Mouse (Mus musculus): ENCODE measurements around the gene Prcc. TPM values are rescaled to one million over a fixed set of nuclear protein-coding genes. Genes with fewer than 3 reads are reported as not detected.
"Not testable (repeated sequence)": the region's sequence is repeated elsewhere in the genome, so short reads cannot be mapped to it uniquely, and the experiment has no call there.

Prcc gene
- polyA plus RNA-seq, 1 experiment from 2014 or later, result 16.2 TPM

GRCm38 (mm10) chr3:87903821-87904220 lies 18.4 kb upstream of the Prcc start:
- Histone ChIP-seq H3K9me3 (no peaks in the 10 kb centered on the region), H3K4me3 (replicated peaks) (no peak overlapping the region), H3K36me3 (no peaks in the 10 kb centered on the region), H3K9ac (replicated peaks) (no peak overlapping the region), H3K4me1 (replicated peaks) (peaks cover 16% of the 10 kb centered on the region), H3K27me3 (no peaks in the 10 kb centered on the region), H3K4me2 (no peak overlapping the region), H3K27ac (peak overlapping the region; percentile 70)
- no peak for ATAC-seq (ENCODE audit: insufficient number of reproducible peaks, insufficient read depth, low FRiP score, low TSS enrichment, low read depth)
- WGBS, result 38% methylated on average over 5 of the region's 5 CpGs

- not testable (repeated sequence) for ATAC-seq (ENCODE audit: insufficient number of reproducible peaks, insufficient read depth, low FRiP score, low TSS enrichment, low read depth); H3K4me1 ChIP-seq (replicated peaks); H3K4me2 ChIP-seq; H3K4me3 ChIP-seq (replicated peaks); H3K27ac ChIP-seq; H3K9ac ChIP-seq (replicated peaks); H3K36me3 ChIP-seq; H3K9me3 ChIP-seq; H3K27me3 ChIP-seq
- WGBS, result 79% methylated on average over 6 of the region's 6 CpGs
These were observed 16.6 kb upstream of the Prcc start for GRCm38 (mm10) chr3:87901959-87902358.

GRCm38 (mm10) chr3:87901036-87901624 lies 15.7 kb upstream of the Prcc start:
- WGBS, result 47% methylated on average over 1 of the region's 1 CpGs
- no peak overlapping the region for H3K4me3 ChIP-seq (replicated peaks)
- no peak overlapping the region for H3K27ac ChIP-seq

GRCm38 (mm10) chr3:87899776-87900175 lies 14.4 kb upstream of the Prcc start:
- Histone ChIP-seq H3K4me1 (replicated peaks) (peaks cover 3% of the 10 kb centered on the region; the same call in 1 of the 2 replicates), H3K9me3 (no peaks in the 10 kb centered on the region), H3K4me3 (replicated peaks) (no peak overlapping the region), H3K27ac (no peak overlapping the region), H3K9ac (replicated peaks) (no peak overlapping the region), H3K27me3 (no peaks in the 10 kb centered on the region), H3K4me2 (no peak overlapping the region), H3K36me3 (no peaks in the 10 kb centered on the region)
- WGBS, result 81% methylated on average over 3 of the region's 3 CpGs
- ATAC-seq (ENCODE audit: insufficient number of reproducible peaks, insufficient read depth, low FRiP score, low TSS enrichment, low read depth), result no peak

More at GRCm38 (mm10) chr3:87901036-87901624, 15.7 kb upstream of the Prcc start:
- no peaks in the 10 kb centered on the region for H3K9me3 ChIP-seq
- no peaks in the 10 kb centered on the region for H3K27me3 ChIP-seq
- no peaks in the 10 kb centered on the region for H3K36me3 ChIP-seq
- H3K9ac ChIP-seq (replicated peaks), result no peak overlapping the region
- peaks cover 3% of the 10 kb centered on the region; the same call in 1 of the 2 replicates for H3K4me1 ChIP-seq (replicated peaks)
- no peak overlapping the region for H3K4me2 ChIP-seq
- no peak for ATAC-seq (ENCODE audit: insufficient number of reproducible peaks, insufficient read depth, low FRiP score, low TSS enrichment, low read depth)

- H3K36me3 ChIP-seq, result no peaks in the 10 kb centered on the region
- H3K27me3 ChIP-seq, result no peaks in the 10 kb centered on the region
- no peak overlapping the region for H3K9ac ChIP-seq (replicated peaks)
- H3K27ac ChIP-seq, result no peak overlapping the region
- peaks cover 3% of the 10 kb centered on the region; the same call in 1 of the 2 replicates for H3K4me1 ChIP-seq (replicated peaks)
- 68% methylated on average over 3 of the region's 3 CpGs for WGBS
- no peak overlapping the region for H3K4me2 ChIP-seq
- no peaks in the 10 kb centered on the region for H3K9me3 ChIP-seq
- H3K4me3 ChIP-seq (replicated peaks), result no peak overlapping the region
- ATAC-seq (ENCODE audit: insufficient number of reproducible peaks, insufficient read depth, low FRiP score, low TSS enrichment, low read depth), result no peak
These were observed 13.9 kb upstream of the Prcc start for GRCm38 (mm10) chr3:87899266-87899665.

- H3K9me3 ChIP-seq, result no peaks in the 10 kb centered on the region
- H3K4me1 ChIP-seq (replicated peaks), result no peaks in the 10 kb centered on the region
- no peaks in the 10 kb centered on the region for H3K36me3 ChIP-seq
- H3K9ac ChIP-seq (replicated peaks), result no peak overlapping the region
- H3K27me3 ChIP-seq, result no peaks in the 10 kb centered on the region
- no peak overlapping the region for H3K27ac ChIP-seq
- no peak overlapping the region for H3K4me3 ChIP-seq (replicated peaks)
- ATAC-seq (ENCODE audit: insufficient number of reproducible peaks, insufficient read depth, low FRiP score, low TSS enrichment, low read depth), result no peak
- WGBS, result 77% methylated on average over 3 of the region's 3 CpGs
- no peak overlapping the region for H3K4me2 ChIP-seq
These were observed 8.0 kb upstream of the Prcc start for GRCm38 (mm10) chr3:87893367-87893905.

GRCm38 (mm10) chr3:87891481-87891880 lies 6.1 kb upstream of the Prcc start:
- no peak for ATAC-seq (ENCODE audit: insufficient number of reproducible peaks, insufficient read depth, low FRiP score, low TSS enrichment, low read depth)
- Histone ChIP-seq H3K36me3 (no peaks in the 10 kb centered on the region), H3K9me3 (no peaks in the 10 kb centered on the region), H3K4me3 (replicated peaks) (no peak overlapping the region), H3K27me3 (no peaks in the 10 kb centered on the region), H3K27ac (no peak overlapping the region), H3K9ac (replicated peaks) (no peak overlapping the region), H3K4me1 (replicated peaks) (no peaks in the 10 kb centered on the region), H3K4me2 (no peak overlapping the region)
- 77% methylated on average over 3 of the region's 3 CpGs for WGBS

GRCm38 (mm10) chr3:87887400-87887799 lies 2.0 kb upstream of the Prcc start:
- not testable (repeated sequence) for H3K4me3 ChIP-seq (replicated peaks); H3K9ac ChIP-seq (replicated peaks); H3K4me2 ChIP-seq; H3K9me3 ChIP-seq; H3K27ac ChIP-seq; H3K36me3 ChIP-seq; H3K27me3 ChIP-seq; ATAC-seq (ENCODE audit: insufficient number of reproducible peaks, insufficient read depth, low FRiP score, low TSS enrichment, low read depth)
- WGBS, result 82% methylated on average over 4 of the region's 4 CpGs
- peaks cover 16% of the 10 kb centered on the region for H3K4me1 ChIP-seq (replicated peaks)

GRCm38 (mm10) chr3:87886416-87886815 lies 1.0 kb upstream of the Prcc start:
- 85% methylated on average over 6 of the region's 6 CpGs for WGBS
- no peak overlapping the region for H3K27ac ChIP-seq
- H3K36me3 ChIP-seq, result peaks cover 7% of the 10 kb centered on the region; the same call in 1 of the 2 replicates
- ATAC-seq (ENCODE audit: insufficient number of reproducible peaks, insufficient read depth, low FRiP score, low TSS enrichment, low read depth), result no peak
- H3K9ac ChIP-seq (replicated peaks), result no peak overlapping the region
- peak overlapping the region; percentile 84; the same call in 1 of the 2 replicates for H3K4me3 ChIP-seq (replicated peaks)
- H3K27me3 ChIP-seq, result no peaks in the 10 kb centered on the region
- H3K4me1 ChIP-seq (replicated peaks), result peaks cover 16% of the 10 kb centered on the region
- peak overlapping the region; percentile 51 for H3K4me2 ChIP-seq
- H3K9me3 ChIP-seq, result no peaks in the 10 kb centered on the region

GRCm38 (mm10) chr3:87886004-87886365 lies 577 bp upstream of the Prcc start:
- peak overlapping the region; percentile 51 for H3K4me2 ChIP-seq
- no peak overlapping the region for H3K27ac ChIP-seq
- WGBS, result 18% methylated on average over 10 of the region's 10 CpGs
- H3K4me1 ChIP-seq (replicated peaks), result peaks cover 16% of the 10 kb centered on the region
- H3K9me3 ChIP-seq, result no peaks in the 10 kb centered on the region
- peak overlapping the region; percentile 48; the same call in 1 of the 2 replicates for H3K9ac ChIP-seq (replicated peaks)
- H3K27me3 ChIP-seq, result no peaks in the 10 kb centered on the region
- H3K4me3 ChIP-seq (replicated peaks), result peak overlapping the region; percentile 84
- peaks cover 11% of the 10 kb centered on the region; the same call in 1 of the 2 replicates for H3K36me3 ChIP-seq
- ATAC-seq (ENCODE audit: insufficient number of reproducible peaks, insufficient read depth, low FRiP score, low TSS enrichment, low read depth), result peak; percentile 29; the same call in 1 of the 2 replicates

GRCm38 (mm10) chr3:87884708-87885251 lies 628 bp downstream of the Prcc start:
- Histone ChIP-seq H3K4me3 (replicated peaks) (peak overlapping the region; percentile 84), H3K9ac (replicated peaks) (peak overlapping the region; percentile 88), H3K4me1 (replicated peaks) (peaks cover 16% of the 10 kb centered on the region), H3K36me3 (peaks cover 23% of the 10 kb centered on the region), H3K27ac (peak overlapping the region; percentile 92), H3K9me3 (no peaks in the 10 kb centered on the region), H3K4me2 (peak overlapping the region; percentile 94), H3K27me3 (no peaks in the 10 kb centered on the region)
- WGBS, result 0% methylated on average over 28 of the region's 28 CpGs
- ATAC-seq (ENCODE audit: insufficient number of reproducible peaks, insufficient read depth, low FRiP score, low TSS enrichment, low read depth), result peak; percentile 13
